Mouse (Mus musculus) thymus, adult 2 months (tissue): ENCODE measurements around the gene Rhox3g.
"Not testable (repeated sequence)": the region's sequence is repeated elsewhere in the genome, so short reads cannot be mapped to it uniquely, and the experiment has no call there.

Experiments
- CTCF ChIP-seq: fragments of 200-500 bp; IDR thresholded peaks from 2 replicates; pipeline ENCODE4 v1.5.1; 2012; ENCODE audit warnings: mild to moderate bottlenecking, control low read depth, low read length, moderate library complexity, borderline replicate concordance; ENCODE audit not compliant: control insufficient read depth, poor library complexity, insufficient read depth; ENCODE audit errors: extremely low read depth
- POLR2A ChIP-seq: fragments of 200-500 bp; IDR thresholded peaks from 2 replicates; pipeline ENCODE4 v1.6.1; 2012; ENCODE audit warnings: mild to moderate bottlenecking, low read length, control low read depth, moderate library complexity; ENCODE audit not compliant: control insufficient read depth, poor library complexity, insufficient read depth; ENCODE audit errors: extremely low read depth

GRCm38 (mm10) chrX:37580692-37581091 is 47.7 kb downstream of the Rhox3g start, which contains the start of gene Rhox3f:
- not testable (repeated sequence) for TF ChIP-seq CTCF, POLR2A
